Mouse (Mus musculus): ENCODE measurements at regions not wholly inside any gene's neighbourhood (a gene's known extent, or its start where the extent isn't known, plus 50 kb on each side); places are given as distances from the start of the nearest gene placed in this dataset.
A peak's percentile ranks its signal among the peaks of the same experiment; 100 is the strongest.

GRCm38 (mm10) chrX:5765702-5766101, 96.8 kb downstream of the Btbd35f7 start:
- DNase-seq (ENCODE audit: low spot score): peak; percentile 3

GRCm38 (mm10) chrX:5798433-5798832, 129.6 kb downstream of the Btbd35f7 start:
- DNase-seq (ENCODE audit: low spot score): no peak

GRCm38 (mm10) chrX:5798902-5799301, 130.0 kb downstream of the Btbd35f7 start:
- no peak for DNase-seq (ENCODE audit: low spot score)

- peak; percentile 2 for DNase-seq (ENCODE audit: low spot score)
Measured at GRCm38 (mm10) chrX:5803181-5803580, 134.3 kb downstream of the Btbd35f7 start.
